Mouse (Mus musculus): ENCODE data around the gene Rpl31.

- TF ChIP-seq CTCF (IDR thresholded peaks at IDR 0.05; ENCODE audit: low read depth) = no peak
- no peak for TF ChIP-seq EP300 (optimal IDR thresholded peaks at IDR 0.05)
These were observed 19.9 kb downstream of the Rpl31 start for GRCm38 (mm10) chr1:39387497-39387896.
